In genomic region chr13:54326686-54327447, GRCm38 (mm10) we compare ENCODE assay signal across 14 mouse cellular contexts. TPM values are rescaled to one million over a fixed set of nuclear protein-coding genes. Genes with fewer than 3 reads are reported as not detected.
DNase-seq lines count a peak whose midpoint lies in the region; ATAC-seq and TF ChIP-seq lines count a peak whose summit lies in the region.
"Had no signal": no experiment of that assay in that cellular context is flagged by ENCODE, and none has a peak within 500 bp of the region (broad histone marks: within the 10 kb centered on the region; RNA-seq: fewer than 3 reads in every experiment).

No protein-coding gene starts in this region.

- 85% methylated on average over 6 of the region's 6 CpGs for WGBS in forebrain, embryonic 15.5 days
- WGBS in forebrain, embryonic 13.5 days, result 93% methylated on average over 6 of the region's 6 CpGs
- 83% methylated on average over 6 of the region's 6 CpGs for WGBS in neural tube, embryonic 13.5 days
- WGBS in midbrain, embryonic 10.5 days, result 90% methylated on average over 6 of the region's 6 CpGs
- WGBS in stomach, postnatal 0 days, result 81% methylated on average over 6 of the region's 6 CpGs

- no peak overlapping the region for H3K4me2 ChIP-seq in forebrain, embryonic 15.5 days (replicated peaks)
- no peak overlapping the region for H3K4me2 ChIP-seq in forebrain, embryonic 13.5 days
- no peak overlapping the region for H3K4me2 ChIP-seq in neural tube, embryonic 13.5 days
- H3K4me2 ChIP-seq in stomach, postnatal 0 days (replicated peaks; ENCODE audit: low read depth), result no peak overlapping the region
- H3K4me2 ChIP-seq: embryonic facial prominence, embryonic 13.5 days; liver, embryonic 12.5 days; stomach, embryonic 15.5 days had no signal

- ATAC-seq in forebrain, embryonic 15.5 days (replicated peaks), result no peak
- ATAC-seq in forebrain, embryonic 13.5 days, result no peak
- ATAC-seq in neural tube, embryonic 13.5 days (ENCODE audit: low read depth), result no peak
- ATAC-seq in stomach, postnatal 0 days (ENCODE audit: low FRiP score, low TSS enrichment), result no peak
- ATAC-seq: liver, embryonic 12.5 days had no signal

- peak; percentile 28 for TF ChIP-seq CTCF in stomach, postnatal 0 days (IDR thresholded peaks at IDR 0.05; ENCODE audit: low read depth)

- no peak overlapping the region for H3K4me3 ChIP-seq in forebrain, embryonic 15.5 days
- H3K4me3 ChIP-seq in forebrain, embryonic 13.5 days, result no peak overlapping the region
- no peak overlapping the region for H3K4me3 ChIP-seq in neural tube, embryonic 13.5 days
- no peak overlapping the region for H3K4me3 ChIP-seq in midbrain, embryonic 10.5 days
- no peak overlapping the region for H3K4me3 ChIP-seq in stomach, postnatal 0 days (ENCODE audit: low read depth, low read length)
- H3K4me3 ChIP-seq: embryonic facial prominence, embryonic 13.5 days; limb, embryonic 10.5 days; liver, embryonic 12.5 days; megakaryocyte, embryonic 14.5 days; stomach, embryonic 15.5 days had no signal

- no peak for TF ChIP-seq EP300 in stomach, postnatal 0 days (optimal IDR thresholded peaks at IDR 0.05)

- no peak for DNase-seq in neural tube, embryonic 10.5 days (ENCODE audit: extremely low spot score, low spot score)
- DNase-seq in midbrain, embryonic 10.5 days (ENCODE audit: low spot score), result no peak
- no peak for DNase-seq in stomach, postnatal 0 days (ENCODE audit: low spot score)
- no peak for DNase-seq in heart, adult 9 months (ENCODE audit: low spot score in 2 of 2)
- no peak for DNase-seq in heart, adult 8-10 months (ENCODE audit: low spot score)
- DNase-seq: heart, adult 11 months had no signal

- no peak overlapping the region for H3K9ac ChIP-seq in forebrain, embryonic 15.5 days (replicated peaks)
- no peak overlapping the region for H3K9ac ChIP-seq in forebrain, embryonic 13.5 days
- no peak overlapping the region for H3K9ac ChIP-seq in neural tube, embryonic 13.5 days
- H3K9ac ChIP-seq in stomach, postnatal 0 days (ENCODE audit: low read length), result no peak overlapping the region
- H3K9ac ChIP-seq: embryonic facial prominence, embryonic 13.5 days; liver, embryonic 12.5 days; stomach, embryonic 15.5 days had no signal

- H3K9me3 ChIP-seq in forebrain, embryonic 15.5 days, result no peaks in the 10 kb centered on the region
- H3K9me3 ChIP-seq in forebrain, embryonic 13.5 days (replicated peaks), result no peaks in the 10 kb centered on the region
- H3K9me3 ChIP-seq in neural tube, embryonic 13.5 days, result no peaks in the 10 kb centered on the region
- no peaks in the 10 kb centered on the region for H3K9me3 ChIP-seq in midbrain, embryonic 10.5 days (replicated peaks)
- no peaks in the 10 kb centered on the region for H3K9me3 ChIP-seq in stomach, postnatal 0 days (ENCODE audit: control insufficient read depth, low read length)
- H3K9me3 ChIP-seq: embryonic facial prominence, embryonic 13.5 days; limb, embryonic 10.5 days; liver, embryonic 12.5 days; megakaryocyte, embryonic 14.5 days; stomach, embryonic 15.5 days had no signal

- no peaks in the 10 kb centered on the region for H3K27me3 ChIP-seq in forebrain, embryonic 15.5 days
- no peaks in the 10 kb centered on the region for H3K27me3 ChIP-seq in forebrain, embryonic 13.5 days
- no peaks in the 10 kb centered on the region for H3K27me3 ChIP-seq in neural tube, embryonic 13.5 days
- H3K27me3 ChIP-seq in midbrain, embryonic 10.5 days (ENCODE audit: low read depth, poor library complexity, severe bottlenecking), result peaks cover 14% of the 10 kb centered on the region; the same call in 1 of the 2 replicates
- no peaks in the 10 kb centered on the region for H3K27me3 ChIP-seq in stomach, postnatal 0 days (ENCODE audit: control insufficient read depth, insufficient read depth, low read length)
- H3K27me3 ChIP-seq: embryonic facial prominence, embryonic 13.5 days; stomach, embryonic 15.5 days had no signal

- H3K27ac ChIP-seq in forebrain, embryonic 15.5 days (replicated peaks), result peak overlapping the region; percentile 72; the same call in 1 of the 2 replicates
- H3K27ac ChIP-seq in forebrain, embryonic 13.5 days, result no peak overlapping the region
- H3K27ac ChIP-seq in neural tube, embryonic 13.5 days (replicated peaks), result peak overlapping the region; percentile 70
- H3K27ac ChIP-seq in midbrain, embryonic 10.5 days (replicated peaks), result peak overlapping the region; percentile 84
- H3K27ac ChIP-seq in stomach, postnatal 0 days (replicated peaks), result no peak overlapping the region
- H3K27ac ChIP-seq: embryonic facial prominence, embryonic 13.5 days; limb, embryonic 10.5 days; liver, embryonic 12.5 days; stomach, embryonic 15.5 days had no signal

- H3K4me1 ChIP-seq in forebrain, embryonic 15.5 days, result peaks cover 61% of the 10 kb centered on the region
- H3K4me1 ChIP-seq in forebrain, embryonic 13.5 days, result peaks cover 79% of the 10 kb centered on the region
- peaks cover 58% of the 10 kb centered on the region for H3K4me1 ChIP-seq in neural tube, embryonic 13.5 days (replicated peaks)
- peaks cover 96% of the 10 kb centered on the region for H3K4me1 ChIP-seq in midbrain, embryonic 10.5 days
- no peaks in the 10 kb centered on the region for H3K4me1 ChIP-seq in stomach, postnatal 0 days (replicated peaks; ENCODE audit: control insufficient read depth, insufficient read depth)

- no peaks in the 10 kb centered on the region for H3K36me3 ChIP-seq in forebrain, embryonic 15.5 days
- H3K36me3 ChIP-seq in forebrain, embryonic 13.5 days (ENCODE audit: poor library complexity, severe bottlenecking), result no peaks in the 10 kb centered on the region
- no peaks in the 10 kb centered on the region for H3K36me3 ChIP-seq in neural tube, embryonic 13.5 days
- no peaks in the 10 kb centered on the region for H3K36me3 ChIP-seq in midbrain, embryonic 10.5 days
- H3K36me3 ChIP-seq in stomach, postnatal 0 days (ENCODE audit: control insufficient read depth, insufficient read depth, low read length), result no peaks in the 10 kb centered on the region
- H3K36me3 ChIP-seq: embryonic facial prominence, embryonic 13.5 days; limb, embryonic 10.5 days; liver, embryonic 12.5 days; stomach, embryonic 15.5 days had no signal

RNA-seq across cellular contexts. Expression of gene Cplx2, which starts 44.3 kb away (rescaled TPM):
- polyA plus RNA-seq in forebrain, embryonic 15.5 days (2015; fragmentation: Nextera tagmentation; extraction: Ambion mirVana), result 26.8 and 30.2 TPM in 2 replicates
- polyA plus RNA-seq in forebrain, embryonic 13.5 days (2015; fragmentation: Nextera tagmentation; extraction: Ambion mirVana), result 20.0 and 22.8 TPM in 2 replicates
- polyA plus RNA-seq in neural tube, embryonic 13.5 days (2015; fragmentation: Nextera tagmentation; extraction: Ambion mirVana), result 13.8 and 14.7 TPM in 2 replicates
- 9.9 and 15.3 TPM in 2 replicates for polyA plus RNA-seq in midbrain, embryonic 10.5 days (2016; fragmentation: Nextera tagmentation; extraction: Ambion mirVana)
- polyA plus RNA-seq in stomach, postnatal 0 days (2015; fragmentation: Nextera tagmentation; extraction: Ambion mirVana), result 1.8 and 1.9 TPM in 2 replicates
- 1 to 10 TPM; 2.0 to 3.0 (median 2.5) TPM for total RNA-seq in heart, adult 8-10 months (2022)

Comparison
In these comparisons a context has a peak if more than half of its experiments do, and no peak if none do; other contexts are left out.
1. H3K27ac ChIP-seq: peak in forebrain, embryonic 15.5 days (single experiment), neural tube, embryonic 13.5 days (single experiment) and midbrain, embryonic 10.5 days (single experiment); none in forebrain, embryonic 13.5 days (single experiment) and stomach, postnatal 0 days (single experiment).